Mouse (Mus musculus): Measurements from ENCODE around the gene Gm9745.
"Not testable (repeated sequence)": the region's sequence is repeated elsewhere in the genome, so short reads cannot be mapped to it uniquely, and the experiment has no call there.

The Gm9745 gene

GRCm38 (mm10) chr13:8913890-8914289, 34.1 kb downstream of the Gm9745 start:
- not testable (repeated sequence) for DNase-seq (ENCODE audit: low spot score in 2 of 2)

- DNase-seq (ENCODE audit: low spot score in 2 of 2) = not testable (repeated sequence)
Measured at GRCm38 (mm10) chr13:8905986-8906385, 42.0 kb downstream of the Gm9745 start.

All from spleen, postnatal 10 days (tissue).